Mouse (Mus musculus) erythroblast, adult 5-6 weeks (primary cell): ENCODE measurements around the gene Sumf1. TPM values are rescaled to one million over a fixed set of nuclear protein-coding genes. Genes with fewer than 3 reads are reported as not detected.

Source experiments
- ATAC-seq: replicated peaks from 2 replicates; pipeline ENCODE4 v1.8.0; 2016; ENCODE audit warnings: moderate number of reproducible peaks, mild to moderate bottlenecking, moderate TSS enrichment, inconsistent platforms; ENCODE audit not compliant: poor library complexity, low FRiP score, severe bottlenecking
- total RNA-seq, 2 experiments: library from RNA; stranded (forward) in 1 of 2; stranded (reverse) in 1 of 2; fragments of 150-400 nt in 1 of 2; fragments of 200-764, 138-1000 nt in 1 of 2; gene quantifications; 2 replicates each; pipeline versions ENCODE4 v1.2.3 to v1.2.4; 2015 to 2017; ENCODE audit warnings: low replicate concordance in 2 of 2

The Sumf1 gene
- total RNA-seq, 2 experiments from 2014 or later = 5.3 to 8.6 TPM

GRCm38 (mm10) chr6:108211896-108212880 is 26.8 kb upstream of the Sumf1 start:
- no peak for ATAC-seq

GRCm38 (mm10) chr6:108206914-108207566 is 21.7 kb upstream of the Sumf1 start:
- no peak for ATAC-seq

- no peak for ATAC-seq
These were observed 20.8 kb upstream of the Sumf1 start for GRCm38 (mm10) chr6:108206145-108206544.

GRCm38 (mm10) chr6:108204322-108204721 is 18.9 kb upstream of the Sumf1 start:
- no peak for ATAC-seq

- no peak for ATAC-seq
These were observed 12.9 kb upstream of the Sumf1 start for GRCm38 (mm10) chr6:108198286-108198685.

- ATAC-seq = no peak
These were observed 11.7 kb upstream of the Sumf1 start for GRCm38 (mm10) chr6:108197117-108197516.

- ATAC-seq = no peak
These were observed 11.3 kb upstream of the Sumf1 start for GRCm38 (mm10) chr6:108196665-108197064.

GRCm38 (mm10) chr6:108192632-108193031 is 7.2 kb upstream of the Sumf1 start:
- ATAC-seq = no peak

GRCm38 (mm10) chr6:108190690-108191089 is 5.3 kb upstream of the Sumf1 start:
- ATAC-seq = no peak

GRCm38 (mm10) chr6:108185685-108186009 is 265 bp upstream of the Sumf1 start:
- no peak for ATAC-seq

GRCm38 (mm10) chr6:108179087-108179486 is 6.3 kb downstream of the Sumf1 start:
- ATAC-seq = no peak

GRCm38 (mm10) chr6:108174181-108174580 is 11.2 kb downstream of the Sumf1 start:
- ATAC-seq = no peak

GRCm38 (mm10) chr6:108172219-108172618 is 13.2 kb downstream of the Sumf1 start:
- no peak for ATAC-seq

- no peak for ATAC-seq
These were observed 15.9 kb downstream of the Sumf1 start for GRCm38 (mm10) chr6:108169466-108169865.

- ATAC-seq = no peak
These were observed 16.7 kb downstream of the Sumf1 start for GRCm38 (mm10) chr6:108168723-108169122.

- no peak for ATAC-seq
These were observed 17.3 kb downstream of the Sumf1 start for GRCm38 (mm10) chr6:108167946-108168680.

- no peak for ATAC-seq
These were observed 19.8 kb downstream of the Sumf1 start for GRCm38 (mm10) chr6:108165598-108165997.

GRCm38 (mm10) chr6:108164935-108165334 is 20.4 kb downstream of the Sumf1 start:
- no peak for ATAC-seq

GRCm38 (mm10) chr6:108160608-108161007 is 24.8 kb downstream of the Sumf1 start:
- ATAC-seq = no peak

- ATAC-seq = no peak
These were observed 28.5 kb downstream of the Sumf1 start for GRCm38 (mm10) chr6:108156881-108157280.
